In the genomic region with DNA sequence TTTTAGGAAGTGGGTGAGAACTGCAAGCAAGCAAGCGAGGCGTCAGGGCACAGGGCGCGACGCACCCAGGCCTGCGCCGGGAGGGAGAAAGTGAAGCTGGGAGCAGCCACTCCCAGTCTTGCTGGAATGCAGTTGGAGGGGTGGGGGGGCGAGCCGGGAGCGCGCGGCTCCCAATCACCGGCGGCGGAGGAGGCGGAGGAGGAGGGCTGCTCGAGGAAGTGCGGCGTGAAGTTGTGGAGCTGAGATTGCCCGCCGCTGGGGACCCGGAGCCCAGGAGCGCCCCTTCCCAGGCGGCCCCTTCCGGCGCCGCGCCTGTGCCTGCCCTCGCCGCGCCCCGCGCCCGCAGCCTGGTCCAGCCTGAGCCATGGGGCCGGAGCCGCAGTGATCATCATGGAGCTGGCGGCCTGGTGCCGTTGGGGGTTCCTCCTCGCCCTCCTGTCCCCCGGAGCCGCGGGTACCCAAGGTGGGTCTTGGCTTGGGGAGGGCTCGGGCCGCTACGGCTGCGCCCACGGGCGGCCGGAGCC, we compare ENCODE assay signal across 8 mouse cellular contexts. TPM values are rescaled to one million over a fixed set of nuclear protein-coding genes. Genes with fewer than 3 reads are reported as not detected.
A peak's percentile ranks its signal among the peaks of the same experiment; 100 is the strongest.
DNase-seq lines count a peak whose midpoint lies in the region; ATAC-seq lines count a peak whose summit lies in the region.

A gene (plus strand): TSS at position 198 of the 524 bp plus-strand sequence.

- peak within 1 kb of the TSS; percentile 96 for H3K27ac ChIP-seq in embryonic facial prominence, embryonic 12.5 days
- peak within 1 kb of the TSS; percentile 93 for H3K27ac ChIP-seq in heart, embryonic 12.5 days (ENCODE audit: poor library complexity, severe bottlenecking)
- peak within 1 kb of the TSS; percentile 98 for H3K27ac ChIP-seq in kidney, embryonic 16.5 days (ENCODE audit: low read length)
- peak within 1 kb of the TSS; percentile 99 for H3K27ac ChIP-seq in stomach, embryonic 16.5 days (ENCODE audit: low read length)

- intact Hi-C loops in left cerebral cortex, postnatal 4 days (cut with DNase I) = no loop called here
- intact Hi-C loops in left cerebral cortex, postnatal 25 days (cut with DNase I) = no loop called here

- H3K4me2 ChIP-seq in embryonic facial prominence, embryonic 12.5 days (replicated peaks) = peak within 1 kb of the TSS; percentile 74
- H3K4me2 ChIP-seq in heart, embryonic 12.5 days = peak within 1 kb of the TSS; percentile 70
- H3K4me2 ChIP-seq in kidney, embryonic 16.5 days (replicated peaks; ENCODE audit: low read depth, low read length) = peak within 1 kb of the TSS; percentile 82
- peak within 1 kb of the TSS; percentile 55 for H3K4me2 ChIP-seq in stomach, embryonic 16.5 days (ENCODE audit: low read depth, low read length)

- peak; percentile 62 for DNase-seq in left cerebral cortex, postnatal 4 days
- DNase-seq in left cerebral cortex, postnatal 25 days (ENCODE audit: low spot score in 2 of 2) = no peak
- DNase-seq in lung, postnatal 25 days (ENCODE audit: low spot score) = peak; percentile 80

- ATAC-seq in embryonic facial prominence, embryonic 12.5 days (ENCODE audit: insufficient number of reproducible peaks, insufficient read depth, low FRiP score, low TSS enrichment) = peak; percentile 67
- ATAC-seq in heart, embryonic 12.5 days (ENCODE audit: insufficient number of reproducible peaks, low FRiP score) = peak; percentile 81
- peak; percentile 87 for ATAC-seq in kidney, embryonic 16.5 days (ENCODE audit: low FRiP score, low TSS enrichment)
- ATAC-seq in stomach, embryonic 16.5 days (ENCODE audit: insufficient read depth, low FRiP score) = peak; percentile 87
- no peak for ATAC-seq in monocyte, adult 5-6 weeks (replicated peaks; ENCODE audit: insufficient number of reproducible peaks, low FRiP score, low TSS enrichment, poor library complexity, severe bottlenecking)

- peaks cover 38% of the 10 kb centered on the region for H3K4me1 ChIP-seq in embryonic facial prominence, embryonic 12.5 days
- H3K4me1 ChIP-seq in heart, embryonic 12.5 days (replicated peaks) = peaks cover 66% of the 10 kb centered on the region
- peaks cover 62% of the 10 kb centered on the region for H3K4me1 ChIP-seq in kidney, embryonic 16.5 days (ENCODE audit: insufficient read depth, low read length)
- peaks cover 54% of the 10 kb centered on the region for H3K4me1 ChIP-seq in stomach, embryonic 16.5 days (ENCODE audit: control insufficient read depth, insufficient read depth, low read length)

- peak within 1 kb of the TSS; percentile 74 for H3K4me3 ChIP-seq in embryonic facial prominence, embryonic 12.5 days
- peak within 1 kb of the TSS; percentile 93 for H3K4me3 ChIP-seq in heart, embryonic 12.5 days
- peak within 1 kb of the TSS; percentile 98 for H3K4me3 ChIP-seq in kidney, embryonic 16.5 days (ENCODE audit: low read length)
- H3K4me3 ChIP-seq in stomach, embryonic 16.5 days (replicated peaks; ENCODE audit: low read length) = peak within 1 kb of the TSS; percentile 93

- H3K9ac ChIP-seq in embryonic facial prominence, embryonic 12.5 days = peak within 1 kb of the TSS; percentile 87
- peak within 1 kb of the TSS; percentile 100 for H3K9ac ChIP-seq in heart, embryonic 12.5 days
- H3K9ac ChIP-seq in kidney, embryonic 16.5 days (replicated peaks; ENCODE audit: low read length) = peak within 1 kb of the TSS; percentile 97
- peak within 1 kb of the TSS; percentile 95 for H3K9ac ChIP-seq in stomach, embryonic 16.5 days (ENCODE audit: low read length)

- 0 out of 2 replicates have a peak, but pooled peaks cover 2% of the 10 kb centered on the region for H3K36me3 ChIP-seq in embryonic facial prominence, embryonic 12.5 days
- H3K36me3 ChIP-seq in heart, embryonic 12.5 days = peaks cover 5% of the 10 kb centered on the region; the same call in 1 of the 2 replicates
- H3K36me3 ChIP-seq in kidney, embryonic 16.5 days (ENCODE audit: insufficient read depth, low read length) = no peaks in the 10 kb centered on the region
- 0 out of 2 replicates have a peak, but pooled peaks cover 3% of the 10 kb centered on the region for H3K36me3 ChIP-seq in stomach, embryonic 16.5 days (ENCODE audit: control insufficient read depth, insufficient read depth, low read length)

- peaks cover 4% of the 10 kb centered on the region; the same call in 1 of the 2 replicates for H3K27me3 ChIP-seq in embryonic facial prominence, embryonic 12.5 days
- no peaks in the 10 kb centered on the region for H3K27me3 ChIP-seq in heart, embryonic 12.5 days (replicated peaks)
- no peaks in the 10 kb centered on the region for H3K27me3 ChIP-seq in kidney, embryonic 16.5 days (ENCODE audit: insufficient read depth, low read length)
- H3K27me3 ChIP-seq in stomach, embryonic 16.5 days (ENCODE audit: control insufficient read depth, insufficient read depth, low read length) = no peaks in the 10 kb centered on the region

- no peaks in the 10 kb centered on the region for H3K9me3 ChIP-seq in embryonic facial prominence, embryonic 12.5 days
- H3K9me3 ChIP-seq in heart, embryonic 12.5 days (replicated peaks) = no peaks in the 10 kb centered on the region
- H3K9me3 ChIP-seq in kidney, embryonic 16.5 days (ENCODE audit: low read length) = no peaks in the 10 kb centered on the region
- H3K9me3 ChIP-seq in stomach, embryonic 16.5 days (replicated peaks; ENCODE audit: control insufficient read depth, low read length) = no peaks in the 10 kb centered on the region

- WGBS in embryonic facial prominence, embryonic 12.5 days = under 1% methylated on average over 45 of the region's 49 CpGs
- WGBS in heart, embryonic 12.5 days = under 1% methylated on average over 49 of the region's 49 CpGs
- 1% methylated on average over 38 of the region's 49 CpGs for WGBS in kidney, embryonic 16.5 days
- under 1% methylated on average over 44 of the region's 49 CpGs for WGBS in stomach, embryonic 16.5 days

RNA-seq across cellular contexts. Expression of the gene that starts here (rescaled TPM):
- 1 to 10 TPM; 3.9 to 4.1 TPM for total RNA-seq in left cerebral cortex, postnatal 4 days (2021)
- 1 to 10 TPM; 1.8 to 2.4 TPM for total RNA-seq in left cerebral cortex, postnatal 25 days (2021)
- polyA plus RNA-seq in embryonic facial prominence, embryonic 12.5 days (2016; fragmentation: Nextera tagmentation; extraction: Ambion mirVana) = 47.4 and 49.4 TPM in 2 replicates
- 66.7 and 67.1 TPM in 2 replicates for polyA plus RNA-seq in heart, embryonic 12.5 days (2016; fragmentation: Nextera tagmentation; extraction: Ambion mirVana)
- 54.9 and 57.7 TPM in 2 replicates for polyA plus RNA-seq in kidney, embryonic 16.5 days (2015; fragmentation: Nextera tagmentation; extraction: Ambion mirVana)
- polyA plus RNA-seq in stomach, embryonic 16.5 days (2015; fragmentation: Nextera tagmentation; extraction: Ambion mirVana) = 52.1 and 62.2 TPM in 2 replicates
- total RNA-seq in monocyte, adult 5-6 weeks (2017) = 0.57 TPM in 1 of 3 replicates, not detected in the others

Comparison
In these comparisons a context has a peak if more than half of its experiments do, and no peak if none do; other contexts are left out.
1. DNase-seq: peak in left cerebral cortex, postnatal 4 days (single experiment) and lung, postnatal 25 days (single experiment); none in left cerebral cortex, postnatal 25 days (0 of 2).
2. Peak in every context shown above with its lines, with median percentiles within 50 percentile points of each other: H3K27ac ChIP-seq, H3K4me2 ChIP-seq, H3K4me3 ChIP-seq and H3K9ac ChIP-seq.